Mouse (Mus musculus) ES-Bruce4 (cell line): ENCODE data around the gene Mab21l3.

Source experiments
- CTCF ChIP-seq: IDR thresholded peaks from one replicate; pipeline ENCODE4 v1.8.1; 2011; ENCODE audit warnings: low read depth, low read length
- EP300 ChIP-seq: IDR thresholded peaks from 2 replicates; pipeline ENCODE4 v1.6.1; 2011; ENCODE audit warnings: low read depth, low read length; ENCODE audit not compliant: insufficient read depth
- POLR2A ChIP-seq: IDR thresholded peaks from one replicate; pipeline ENCODE4 v1.8.1; 2011; ENCODE audit warnings: low read length; ENCODE audit not compliant: insufficient read depth

GRCm38 (mm10) chr3:101824338-101824737, 24.4 kb downstream of the Mab21l3 start:
- TF ChIP-seq CTCF (no peak), POLR2A (no peak), EP300 (no peak)
